Mouse (Mus musculus): ENCODE results near the gene Ppcdc. TPM values are rescaled to one million over a fixed set of nuclear protein-coding genes. Genes with fewer than 3 reads are reported as not detected.

Ppcdc gene
- total RNA-seq (2021) = 10 to 100 TPM; 11.7 to 13.0 TPM

GRCm38 (mm10) chr9:57439522-57440295 is at the start of gene Ppcdc:
TSS of gene Ppcdc (minus strand) at chr9:57440124.
- DNase-seq (ENCODE audit: extremely low spot score in 1 of 2, low spot score in 2 of 2) = peak; percentile 94 to 95
- intact Hi-C loops (cut with DNase I) = no loop called here

GRCm38 (mm10) chr9:57487807-57488206 is 47.9 kb upstream of the Ppcdc start:
- intact Hi-C loops (cut with DNase I) = loop anchor here (5.0 kb wide), 1 partner anchor 34 kb away; the partner anchor contains the start of gene Cox5a
- DNase-seq (ENCODE audit: extremely low spot score in 1 of 2, low spot score in 2 of 2) = no peak

- intact Hi-C loops (cut with DNase I) = loop anchor here (5.0 kb wide), 1 partner anchor 37 kb away; the partner anchor contains the start of gene Cox5a
- DNase-seq (ENCODE audit: extremely low spot score in 1 of 2, low spot score in 2 of 2) = peak; percentile 84 to 85
These were observed 45.9 kb upstream of the Ppcdc start for GRCm38 (mm10) chr9:57485774-57486173.

GRCm38 (mm10) chr9:57468914-57469313 is 29.0 kb upstream of the Ppcdc start:
- peak; percentile 55 to 60 for DNase-seq (ENCODE audit: extremely low spot score in 1 of 2, low spot score in 2 of 2)

GRCm38 (mm10) chr9:57467896-57468549 is 28.1 kb upstream of the Ppcdc start, which contains the start of gene Scamp5:
TSS of gene Scamp5 (minus strand) at chr9:57468060.
- intact Hi-C loops (cut with DNase I) = no loop called here

More at GRCm38 (mm10) chr9:57468914-57469313, 29.0 kb upstream of the Ppcdc start:
- intact Hi-C loops (cut with DNase I) = no loop called here

GRCm38 (mm10) chr9:57467271-57467771 is 27.4 kb upstream of the Ppcdc start:
- intact Hi-C loops (cut with DNase I) = no loop called here

More at GRCm38 (mm10) chr9:57467896-57468549, 28.1 kb upstream of the Ppcdc start, which contains the start of gene Scamp5:
- DNase-seq (ENCODE audit: extremely low spot score in 1 of 2, low spot score in 2 of 2) = peak; percentile 89 to 95

GRCm38 (mm10) chr9:57466101-57466500 is 26.2 kb upstream of the Ppcdc start:
- intact Hi-C loops (cut with DNase I) = no loop called here
- no peak for DNase-seq (ENCODE audit: extremely low spot score in 1 of 2, low spot score in 2 of 2)

More at GRCm38 (mm10) chr9:57467271-57467771, 27.4 kb upstream of the Ppcdc start:
- DNase-seq (ENCODE audit: extremely low spot score in 1 of 2, low spot score in 2 of 2) = peak; percentile 46 to 61

GRCm38 (mm10) chr9:57462866-57463265 is 22.9 kb upstream of the Ppcdc start:
- DNase-seq (ENCODE audit: extremely low spot score in 1 of 2, low spot score in 2 of 2) = no peak
- intact Hi-C loops (cut with DNase I) = no loop called here

- intact Hi-C loops (cut with DNase I) = no loop called here
- DNase-seq (ENCODE audit: extremely low spot score in 1 of 2, low spot score in 2 of 2) = no peak
These were observed 19.8 kb upstream of the Ppcdc start for GRCm38 (mm10) chr9:57459707-57460106.

GRCm38 (mm10) chr9:57453516-57453915 is 13.6 kb upstream of the Ppcdc start:
- intact Hi-C loops (cut with DNase I) = no loop called here
- no peak for DNase-seq (ENCODE audit: extremely low spot score in 1 of 2, low spot score in 2 of 2)

- DNase-seq (ENCODE audit: extremely low spot score in 1 of 2, low spot score in 2 of 2) = no peak
- intact Hi-C loops (cut with DNase I) = no loop called here
These were observed 12.9 kb upstream of the Ppcdc start for GRCm38 (mm10) chr9:57452624-57453462.

- intact Hi-C loops (cut with DNase I) = no loop called here
- no peak for DNase-seq (ENCODE audit: extremely low spot score in 1 of 2, low spot score in 2 of 2)
These were observed 9.8 kb upstream of the Ppcdc start for GRCm38 (mm10) chr9:57449715-57450114.

GRCm38 (mm10) chr9:57440620-57441019 is 696 bp upstream of the Ppcdc start:
- DNase-seq (ENCODE audit: extremely low spot score in 1 of 2, low spot score in 2 of 2) = no peak
- intact Hi-C loops (cut with DNase I) = no loop called here

- intact Hi-C loops (cut with DNase I) = no loop called here
- DNase-seq (ENCODE audit: extremely low spot score in 1 of 2, low spot score in 2 of 2) = no peak
These were observed 841 bp downstream of the Ppcdc start for GRCm38 (mm10) chr9:57439083-57439482.

- intact Hi-C loops (cut with DNase I) = no loop called here
- no peak for DNase-seq (ENCODE audit: extremely low spot score in 1 of 2, low spot score in 2 of 2)
These were observed 1.9 kb downstream of the Ppcdc start for GRCm38 (mm10) chr9:57437896-57438614.

- DNase-seq (ENCODE audit: extremely low spot score in 1 of 2, low spot score in 2 of 2) = no peak
- intact Hi-C loops (cut with DNase I) = no loop called here
These were observed 3.8 kb downstream of the Ppcdc start for GRCm38 (mm10) chr9:57436166-57436565.

- DNase-seq (ENCODE audit: extremely low spot score in 1 of 2, low spot score in 2 of 2) = no peak
- intact Hi-C loops (cut with DNase I) = loop anchor here (5.0 kb wide), 2 partner anchors 222 to 272 kb away; no protein-coding TSS in a partner anchor
These were observed 5.3 kb downstream of the Ppcdc start for GRCm38 (mm10) chr9:57434405-57435165.
